Mouse (Mus musculus): ENCODE measurements around the gene Stam. TPM values are rescaled to one million over a fixed set of nuclear protein-coding genes. Genes with fewer than 3 reads are reported as not detected.
"Not testable (repeated sequence)": the region's sequence is repeated elsewhere in the genome, so short reads cannot be mapped to it uniquely, and the experiment has no call there.

Stam gene
- polyA plus RNA-seq, 1 experiment from 2014 or later, result 83.0 TPM

DNA sequence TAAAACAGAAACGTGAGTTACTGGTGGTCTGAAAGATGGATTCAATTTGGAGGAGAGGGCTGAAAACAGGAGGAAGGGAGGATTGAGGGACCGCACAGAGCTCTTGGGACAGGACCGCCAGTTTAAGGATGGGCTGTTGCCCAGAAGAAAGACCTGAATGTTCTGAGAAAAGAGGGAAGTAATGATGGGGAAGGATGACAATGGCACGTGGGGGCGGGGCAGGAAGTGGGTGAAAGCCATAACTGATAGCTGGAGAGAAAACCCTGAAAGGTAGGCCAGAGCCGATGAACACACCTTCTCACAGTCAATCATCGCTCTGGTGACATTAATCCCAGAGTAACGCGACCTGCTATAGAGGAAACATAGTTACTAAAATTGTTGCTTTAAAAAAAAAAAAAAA is 4.6 kb downstream of the Stam start:
- H3K4me2 ChIP-seq (ENCODE audit: low read depth, severe bottlenecking); H3K9ac ChIP-seq (ENCODE audit: low read length); H3K4me3 ChIP-seq (ENCODE audit: low read depth, low read length); H3K27ac ChIP-seq (replicated peaks; ENCODE audit: low read depth, low read length); ATAC-seq (ENCODE audit: insufficient number of reproducible peaks, low FRiP score, low TSS enrichment, low read depth); H3K36me3 ChIP-seq (ENCODE audit: control insufficient read depth, insufficient read depth, low read length); H3K9me3 ChIP-seq (ENCODE audit: control insufficient read depth, low read length); H3K27me3 ChIP-seq (ENCODE audit: control insufficient read depth, insufficient read depth, low read length); DNase-seq (ENCODE audit: low spot score): not testable (repeated sequence)
- 0 out of 2 replicates have a peak, but pooled peaks cover 12% of the 10 kb centered on the region for H3K4me1 ChIP-seq (ENCODE audit: control insufficient read depth, insufficient read depth, low read length)
- 90% methylated on average over 8 of the region's 9 CpGs for WGBS

DNA sequence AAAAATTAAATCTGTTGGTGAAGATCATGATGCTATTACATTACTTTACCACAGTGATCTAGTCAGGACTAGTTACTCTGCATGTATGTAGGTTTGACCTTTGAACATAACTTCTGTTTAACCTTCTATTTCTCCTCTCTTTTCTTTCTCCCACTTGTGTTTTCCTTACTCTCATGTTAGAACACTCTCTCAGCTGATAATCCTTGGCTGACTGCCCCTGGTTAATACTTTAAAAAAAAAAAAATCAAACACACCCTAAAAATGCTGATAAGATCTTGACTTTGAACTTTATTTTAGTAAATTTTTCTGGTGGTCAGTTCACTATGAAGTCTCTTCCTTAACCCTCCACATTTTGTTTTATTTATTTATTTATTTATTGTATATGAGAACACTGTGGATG is 26.6 kb downstream of the Stam start:
- no peaks in the 10 kb centered on the region for H3K4me1 ChIP-seq (ENCODE audit: control insufficient read depth, insufficient read depth, low read length)
- H3K27me3 ChIP-seq (ENCODE audit: control insufficient read depth, insufficient read depth, low read length), result no peaks in the 10 kb centered on the region
- no peak for DNase-seq (ENCODE audit: low spot score)
- ATAC-seq (ENCODE audit: insufficient number of reproducible peaks, low FRiP score, low TSS enrichment, low read depth), result no peak
- H3K9ac ChIP-seq (ENCODE audit: low read length), result no peak overlapping the region
- H3K36me3 ChIP-seq (ENCODE audit: control insufficient read depth, insufficient read depth, low read length), result no peaks in the 10 kb centered on the region
- no peak overlapping the region for H3K4me3 ChIP-seq (ENCODE audit: low read depth, low read length)
- no peak overlapping the region for H3K4me2 ChIP-seq (ENCODE audit: low read depth, severe bottlenecking)
- H3K27ac ChIP-seq (replicated peaks; ENCODE audit: low read depth, low read length), result no peak overlapping the region
- H3K9me3 ChIP-seq (ENCODE audit: control insufficient read depth, low read length), result no peaks in the 10 kb centered on the region

DNA sequence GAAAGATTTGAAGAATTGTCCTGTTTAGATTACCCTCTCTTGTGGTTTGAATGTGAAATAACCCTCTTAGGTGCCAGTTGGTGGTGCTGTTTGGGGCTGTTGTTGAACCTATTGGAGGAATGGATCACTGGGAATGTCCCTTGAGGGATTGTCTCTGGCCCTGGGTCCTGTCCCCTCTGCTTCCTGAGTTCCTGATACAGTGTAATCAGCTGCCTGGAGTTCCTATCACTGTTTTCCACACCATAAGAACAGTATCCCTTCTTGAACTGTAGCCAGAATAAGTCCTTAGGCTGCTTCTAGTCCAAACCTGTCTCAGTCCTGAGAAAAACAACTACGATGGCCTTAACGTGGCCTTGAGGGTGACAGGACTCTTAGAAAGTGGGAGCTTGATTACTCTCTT is 28.7 kb downstream of the Stam start:
- Histone ChIP-seq H3K4me3 (ENCODE audit: low read depth, low read length) (no peak overlapping the region), H3K4me1 (ENCODE audit: control insufficient read depth, insufficient read depth, low read length) (no peaks in the 10 kb centered on the region), H3K9me3 (ENCODE audit: control insufficient read depth, low read length) (no peaks in the 10 kb centered on the region), H3K27me3 (ENCODE audit: control insufficient read depth, insufficient read depth, low read length) (no peaks in the 10 kb centered on the region), H3K9ac (ENCODE audit: low read length) (no peak overlapping the region), H3K27ac (replicated peaks; ENCODE audit: low read depth, low read length) (no peak overlapping the region), H3K36me3 (ENCODE audit: control insufficient read depth, insufficient read depth, low read length) (no peaks in the 10 kb centered on the region), H3K4me2 (ENCODE audit: low read depth, severe bottlenecking) (no peak overlapping the region)
- WGBS, result 92% methylated on average over 2 of the region's 2 CpGs
- ATAC-seq (ENCODE audit: insufficient number of reproducible peaks, low FRiP score, low TSS enrichment, low read depth), result no peak
- DNase-seq (ENCODE audit: low spot score), result no peak

DNA sequence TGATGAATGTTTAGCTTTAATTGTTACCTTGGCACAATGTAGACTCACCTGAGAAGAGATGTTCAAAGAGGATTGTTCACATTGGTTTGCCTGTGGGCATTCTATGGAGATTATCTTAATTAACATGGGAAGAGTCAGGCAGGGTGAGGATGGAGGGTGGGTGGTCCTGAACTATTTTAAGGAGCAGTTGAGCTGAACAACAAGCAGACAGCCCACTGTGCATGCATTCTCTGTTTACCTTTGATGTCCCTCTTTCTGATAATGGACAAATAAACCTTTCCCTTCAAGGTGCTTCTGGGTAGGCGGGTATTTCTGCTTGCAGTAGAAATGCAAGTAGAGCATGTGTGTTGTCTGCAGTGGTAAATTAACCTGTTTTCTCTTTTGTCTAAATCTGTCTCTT is 30.0 kb downstream of the Stam start:
- 86% methylated on average over 1 of the region's 1 CpGs for WGBS
- Histone ChIP-seq H3K27ac (replicated peaks; ENCODE audit: low read depth, low read length) (no peak overlapping the region), H3K4me2 (ENCODE audit: low read depth, severe bottlenecking) (no peak overlapping the region), H3K9ac (ENCODE audit: low read length) (no peak overlapping the region), H3K4me1 (ENCODE audit: control insufficient read depth, insufficient read depth, low read length) (no peaks in the 10 kb centered on the region), H3K9me3 (ENCODE audit: control insufficient read depth, low read length) (no peaks in the 10 kb centered on the region), H3K27me3 (ENCODE audit: control insufficient read depth, insufficient read depth, low read length) (no peaks in the 10 kb centered on the region), H3K4me3 (ENCODE audit: low read depth, low read length) (no peak overlapping the region), H3K36me3 (ENCODE audit: control insufficient read depth, insufficient read depth, low read length) (no peaks in the 10 kb centered on the region)
- DNase-seq (ENCODE audit: low spot score) (no peak), ATAC-seq (ENCODE audit: insufficient number of reproducible peaks, low FRiP score, low TSS enrichment, low read depth) (no peak)

DNA sequence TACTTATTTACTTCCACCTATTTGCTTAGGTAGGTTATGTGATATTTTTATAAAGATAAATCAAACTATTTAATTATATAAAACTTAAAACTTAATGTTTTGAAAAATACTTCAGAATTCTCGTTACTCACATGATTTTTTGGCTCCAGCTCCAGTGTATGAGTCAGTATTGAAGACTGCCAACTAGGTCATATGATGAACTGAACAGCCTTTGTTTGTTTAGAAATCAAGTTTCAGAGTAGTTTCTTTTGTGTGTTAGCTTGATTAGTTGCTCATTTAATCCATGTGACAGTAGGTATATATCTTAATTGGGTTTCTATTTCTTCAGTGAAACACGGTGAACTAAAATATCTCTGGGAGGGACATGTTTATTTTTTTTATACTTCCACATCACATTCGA is 33.8 kb downstream of the Stam start:
- Histone ChIP-seq H3K9me3 (ENCODE audit: control insufficient read depth, low read length) (no peaks in the 10 kb centered on the region), H3K4me3 (ENCODE audit: low read depth, low read length) (no peak overlapping the region), H3K27me3 (ENCODE audit: control insufficient read depth, insufficient read depth, low read length) (no peaks in the 10 kb centered on the region), H3K4me2 (ENCODE audit: low read depth, severe bottlenecking) (no peak overlapping the region), H3K9ac (ENCODE audit: low read length) (no peak overlapping the region), H3K36me3 (ENCODE audit: control insufficient read depth, insufficient read depth, low read length) (no peaks in the 10 kb centered on the region), H3K4me1 (ENCODE audit: control insufficient read depth, insufficient read depth, low read length) (no peaks in the 10 kb centered on the region), H3K27ac (replicated peaks; ENCODE audit: low read depth, low read length) (no peak overlapping the region)
- ATAC-seq (ENCODE audit: insufficient number of reproducible peaks, low FRiP score, low TSS enrichment, low read depth) (no peak), DNase-seq (ENCODE audit: low spot score) (no peak)
- WGBS, result 96% methylated on average over 3 of the region's 3 CpGs

DNA sequence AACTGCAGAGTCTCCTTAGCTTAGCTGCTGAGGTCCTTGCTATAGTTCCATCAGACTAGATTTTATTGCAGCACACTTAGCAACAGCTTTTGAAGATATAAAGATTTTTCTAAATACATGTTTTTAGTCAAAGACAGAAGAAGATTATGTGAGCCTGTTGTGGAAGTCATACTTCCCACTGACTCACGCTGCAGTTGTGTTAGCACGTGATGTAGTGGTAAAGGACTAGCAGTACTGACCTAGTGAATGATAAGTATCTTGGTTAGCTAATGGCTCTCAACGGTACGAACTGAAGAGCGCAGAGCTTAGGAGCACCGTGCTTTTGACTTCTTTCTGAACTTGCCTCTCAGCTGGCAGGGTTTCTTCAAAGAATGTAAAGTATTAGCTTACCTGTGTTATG is 52.5 kb downstream of the Stam start:
- Histone ChIP-seq H3K4me3 (ENCODE audit: low read depth, low read length) (no peak overlapping the region), H3K9me3 (ENCODE audit: control insufficient read depth, low read length) (no peaks in the 10 kb centered on the region), H3K36me3 (ENCODE audit: control insufficient read depth, insufficient read depth, low read length) (peaks cover 5% of the 10 kb centered on the region; the same call in 1 of the 2 replicates), H3K4me2 (ENCODE audit: low read depth, severe bottlenecking) (no peak overlapping the region), H3K27me3 (ENCODE audit: control insufficient read depth, insufficient read depth, low read length) (no peaks in the 10 kb centered on the region), H3K27ac (replicated peaks; ENCODE audit: low read depth, low read length) (no peak overlapping the region), H3K4me1 (ENCODE audit: control insufficient read depth, insufficient read depth, low read length) (0 out of 2 replicates have a peak, but pooled peaks cover 6% of the 10 kb centered on the region), H3K9ac (ENCODE audit: low read length) (no peak overlapping the region)
- DNase-seq (ENCODE audit: low spot score) (no peak), ATAC-seq (ENCODE audit: insufficient number of reproducible peaks, low FRiP score, low TSS enrichment, low read depth) (no peak)
- WGBS, result 90% methylated on average over 6 of the region's 6 CpGs

DNA sequence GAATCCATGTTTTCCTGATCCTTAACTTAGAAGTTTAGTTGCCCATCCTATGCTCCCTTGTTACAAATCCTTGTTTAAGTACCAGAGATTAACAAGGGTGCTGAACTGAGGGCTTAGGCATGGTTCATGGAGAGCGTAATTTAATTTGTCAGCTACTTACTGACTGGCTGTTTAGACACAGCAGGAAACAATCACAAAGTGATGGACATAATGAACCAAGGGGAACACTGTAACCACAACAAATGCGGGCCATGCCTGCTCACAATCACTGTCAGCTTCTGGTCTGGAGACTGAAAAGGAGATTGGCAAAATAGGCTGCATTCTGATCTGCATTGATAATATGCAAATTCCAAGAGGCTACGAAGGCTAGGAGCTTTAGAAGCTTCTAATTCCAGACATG is 53.7 kb downstream of the Stam start:
- no peak for DNase-seq (ENCODE audit: low spot score)
- no peak for ATAC-seq (ENCODE audit: insufficient number of reproducible peaks, low FRiP score, low TSS enrichment, low read depth)
- H3K4me3 ChIP-seq (ENCODE audit: low read depth, low read length), result no peak overlapping the region
- no peak overlapping the region for H3K27ac ChIP-seq (replicated peaks; ENCODE audit: low read depth, low read length)
- H3K4me1 ChIP-seq (ENCODE audit: control insufficient read depth, insufficient read depth, low read length), result 0 out of 2 replicates have a peak, but pooled peaks cover 6% of the 10 kb centered on the region
- WGBS, result 56% methylated on average over 3 of the region's 3 CpGs
- peaks cover 5% of the 10 kb centered on the region; the same call in 1 of the 2 replicates for H3K36me3 ChIP-seq (ENCODE audit: control insufficient read depth, insufficient read depth, low read length)
- H3K9me3 ChIP-seq (ENCODE audit: control insufficient read depth, low read length), result no peaks in the 10 kb centered on the region
- no peak overlapping the region for H3K4me2 ChIP-seq (ENCODE audit: low read depth, severe bottlenecking)
- no peaks in the 10 kb centered on the region for H3K27me3 ChIP-seq (ENCODE audit: control insufficient read depth, insufficient read depth, low read length)
- H3K9ac ChIP-seq (ENCODE audit: low read length), result no peak overlapping the region

DNA sequence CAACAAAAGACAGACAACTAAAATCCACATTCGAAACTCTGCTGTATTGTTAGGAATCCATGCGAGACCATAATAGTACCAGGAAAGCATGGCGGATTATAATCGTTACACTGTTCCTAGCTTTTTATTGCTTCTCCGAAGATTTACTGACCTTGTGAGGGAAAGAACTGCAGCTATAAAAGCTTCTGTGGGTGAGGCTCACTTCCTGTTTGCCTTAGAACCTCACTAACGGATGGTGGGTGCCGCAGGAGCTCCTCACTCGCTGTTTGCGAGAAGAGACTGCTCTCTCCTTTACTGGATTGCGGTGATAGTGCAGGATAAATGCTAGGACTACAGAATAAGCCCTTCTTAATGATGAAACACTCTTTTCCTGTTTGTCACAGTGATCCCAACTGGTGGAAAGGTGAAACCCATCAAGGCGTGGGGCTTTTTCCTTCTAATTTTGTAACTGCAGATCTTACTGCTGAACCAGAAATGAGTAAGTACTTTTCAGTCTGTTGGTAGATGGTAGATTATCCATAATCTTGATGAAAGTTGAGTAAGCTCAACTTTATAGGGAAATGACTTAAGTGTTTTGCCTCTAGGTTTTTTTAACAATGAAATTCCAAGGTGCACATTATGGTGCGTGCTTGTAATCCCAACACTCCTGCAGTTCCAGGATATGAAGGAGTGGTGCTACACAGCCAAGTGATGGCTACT is 56.9 kb downstream of the Stam start:
- 46% methylated on average over 12 of the region's 12 CpGs for WGBS
- H3K27ac ChIP-seq (replicated peaks; ENCODE audit: low read depth, low read length), result no peak overlapping the region
- H3K36me3 ChIP-seq (ENCODE audit: control insufficient read depth, insufficient read depth, low read length), result peaks cover 5% of the 10 kb centered on the region; the same call in 1 of the 2 replicates
- no peak overlapping the region for H3K4me3 ChIP-seq (ENCODE audit: low read depth, low read length)
- DNase-seq (ENCODE audit: low spot score), result no peak
- no peaks in the 10 kb centered on the region for H3K9me3 ChIP-seq (ENCODE audit: control insufficient read depth, low read length)
- H3K9ac ChIP-seq (ENCODE audit: low read length), result no peak overlapping the region
- no peaks in the 10 kb centered on the region for H3K27me3 ChIP-seq (ENCODE audit: control insufficient read depth, insufficient read depth, low read length)
- H3K4me1 ChIP-seq (ENCODE audit: control insufficient read depth, insufficient read depth, low read length), result 0 out of 2 replicates have a peak, but pooled peaks cover 6% of the 10 kb centered on the region
- no peak for ATAC-seq (ENCODE audit: insufficient number of reproducible peaks, low FRiP score, low TSS enrichment, low read depth)
- H3K4me2 ChIP-seq (ENCODE audit: low read depth, severe bottlenecking), result no peak overlapping the region
